Mouse (Mus musculus) MEL (cell line): ENCODE measurements at regions not wholly inside any gene's neighbourhood (a gene's known extent, or its start where the extent isn't known, plus 50 kb on each side); places are given as distances from the start of the nearest gene placed in this dataset.

Source experiments
- CTCF ChIP-seq, 3 experiments: IDR thresholded peaks in 2 of 3; conservative IDR thresholded peaks in 1 of 3; 2 replicates each; pipeline ENCODE4 v1.5.1; 2011 to 2012; ENCODE audit warnings: low read length in 3 of 3, low read depth in 2 of 3, mild to moderate bottlenecking in 2 of 3, improper control_type of control experiment in 1 of 3, inconsistent platforms in 1 of 3, mixed read lengths in 1 of 3, moderate library complexity in 1 of 3; ENCODE audit not compliant: control insufficient read depth in 1 of 3, insufficient read depth in 1 of 3, poor library complexity in 1 of 3, severe bottlenecking in 1 of 3
- GATA1 ChIP-seq: IDR thresholded peaks from 2 replicates; pipeline ENCODE4 v1.6.1; 2011; ENCODE audit warnings: low read depth, low read length, improper control_type of control experiment
- JUND ChIP-seq: IDR thresholded peaks from 2 replicates; pipeline ENCODE4 v1.6.1; 2011; ENCODE audit warnings: low read depth, mild to moderate bottlenecking, improper control_type of control experiment, low read length
- POLR2A ChIP-seq, 2 experiments: IDR thresholded peaks; 2 replicates each; pipeline ENCODE4 v1.6.1; 2011 to 2012; ENCODE audit warnings: low read length in 2 of 2, mild to moderate bottlenecking in 2 of 2, control low read depth in 1 of 2, improper control_type of control experiment in 1 of 2, low read depth in 1 of 2, moderate library complexity in 1 of 2; ENCODE audit not compliant: control insufficient read depth in 1 of 2, insufficient read depth in 1 of 2, poor library complexity in 1 of 2
- POLR2AphosphoS2 ChIP-seq: IDR thresholded peaks from 2 replicates; pipeline ENCODE4 v1.6.1; 2011; ENCODE audit warnings: low read length, improper control_type of control experiment
- SIN3A ChIP-seq: IDR thresholded peaks from 2 replicates; pipeline ENCODE4 v1.6.1; 2012; ENCODE audit warnings: low read length, improper control_type of control experiment, inconsistent platforms

- TF ChIP-seq JUND (no peak), GATA1 (no peak), CTCF (IDR thresholded peaks at IDR 0.05 in 2 of 3, conservative IDR thresholded peaks at IDR 0.05 in 1 of 3; ENCODE audit: control insufficient read depth in 1 of 3, insufficient read depth in 1 of 3, low read depth in 2 of 3, low read length in 3 of 3, poor library complexity in 1 of 3, severe bottlenecking in 1 of 3) (no peak), SIN3A (no peak), POLR2AphosphoS2 (no peak), POLR2A (IDR thresholded peaks at IDR 0.05; ENCODE audit: control insufficient read depth in 1 of 2, insufficient read depth in 1 of 2, low read depth in 1 of 2, low read length in 2 of 2, poor library complexity in 1 of 2) (no peak)
These were observed 165.1 kb upstream of the Arl4c start for GRCm38 (mm10) chr1:88867138-88867537.
